Mouse (Mus musculus) ES-E14 (cell line): Measurements from ENCODE around the gene Btaf1. TPM values are rescaled to one million over a fixed set of nuclear protein-coding genes. Genes with fewer than 3 reads are reported as not detected.

ENCODE experiments used
- DNase-seq: peaks from one replicate; pipeline ENCODE4 v3.0.0-alpha.2; 2013; ENCODE audit warnings: low read depth, low spot score
- H3K27ac ChIP-seq: 2 replicates; pipeline ENCODE4 v1.5.1; 2012; ENCODE audit warnings: low read depth, mild to moderate bottlenecking, low read length, moderate library complexity, mixed read lengths; ENCODE audit not compliant: poor library complexity, insufficient read depth, severe bottlenecking
- H3K36me3 ChIP-seq: 2 replicates; pipeline ENCODE4 v1.6.1; 2012; ENCODE audit warnings: mild to moderate bottlenecking, low read length, moderate library complexity, mixed read lengths; ENCODE audit not compliant: control insufficient read depth, poor library complexity, insufficient read depth, severe bottlenecking
- H3K4me1 ChIP-seq, 2 experiments: fragments of 150-350 bp in 1 of 2; sonication (generic) in 1 of 2; 2 replicates each; pipeline ENCODE4 v1.6.1; 2012; ENCODE audit warnings: low read length in 2 of 2, mild to moderate bottlenecking in 1 of 2, mixed read lengths in 1 of 2; ENCODE audit not compliant: control insufficient read depth in 2 of 2, insufficient read depth in 2 of 2, poor library complexity in 1 of 2
- H3K4me3 ChIP-seq, 2 experiments: fragments of 150-350 bp in 1 of 2; sonication (generic) in 1 of 2; 2 replicates each; pipeline ENCODE4 v1.5.1; 2012; ENCODE audit warnings: low read length in 2 of 2, low read depth in 1 of 2, mild to moderate bottlenecking in 1 of 2, mixed read lengths in 1 of 2; ENCODE audit not compliant: insufficient read depth in 1 of 2, poor library complexity in 1 of 2, severe bottlenecking in 1 of 2
- H3K9ac ChIP-seq: 2 replicates; pipeline ENCODE4 v1.6.1; 2012; ENCODE audit warnings: low read depth, mild to moderate bottlenecking, low read length, mixed read lengths; ENCODE audit not compliant: poor library complexity, insufficient read depth, severe bottlenecking
- H3K9me3 ChIP-seq: fragments of 150-350 bp; sonication (generic); 2 replicates; pipeline ENCODE4 v1.6.1; 2012; ENCODE audit warnings: low read depth, mild to moderate bottlenecking, low read length; ENCODE audit not compliant: control insufficient read depth, insufficient read depth
- CHD2 ChIP-seq: IDR thresholded peaks from 2 replicates; pipeline ENCODE4 v1.6.1; 2014; ENCODE audit warnings: mild to moderate bottlenecking, low read depth, low read length, inconsistent platforms
- HCFC1 ChIP-seq: IDR thresholded peaks from 2 replicates; pipeline ENCODE4 v1.6.1; 2012; ENCODE audit warnings: low read length, inconsistent platforms, borderline replicate concordance; ENCODE audit not compliant: insufficient read depth
- MAFK ChIP-seq: IDR thresholded peaks from 2 replicates; pipeline ENCODE4 v1.6.1; 2014; ENCODE audit warnings: mild to moderate bottlenecking, low read depth, low read length, inconsistent platforms; ENCODE audit not compliant: insufficient read depth
- ZC3H11A ChIP-seq: IDR thresholded peaks from 2 replicates; pipeline ENCODE4 v1.6.1; 2012; ENCODE audit warnings: low read depth, mild to moderate bottlenecking, inconsistent platforms, low read length, borderline replicate concordance
- ZNF384 ChIP-seq: IDR thresholded peaks from 2 replicates; pipeline ENCODE4 v1.6.1; 2012; ENCODE audit warnings: low read depth, low read length, inconsistent platforms
- in situ Hi-C, 2 experiments: fragments of 600-800 bp; cut with MboI; formaldehyde crosslinking; loops; one replicate each; pipeline ENCODE4 v1.15.1; 2025; ENCODE audit warnings: low sequenced_read_pairs in 2 of 2, inconsistent platforms in 1 of 2; ENCODE audit not compliant: unreplicated experiment in 2 of 2
- total RNA-seq: library from RNA; depleted of rRNA; stranded (reverse); fragments of 300-350 nt; gene quantifications from 2 replicates; pipeline ENCODE4 v1.2.3, GENCODE M21; 2012

Gene Btaf1
- total RNA-seq, 1 experiment = 41.0 TPM

GRCm38 (mm10) chr19:37020951-37021350 is 95.1 kb downstream of the Btaf1 start:
- no peak for DNase-seq
- H3K4me3 ChIP-seq = no peak overlapping the region
- H3K4me1 ChIP-seq = peaks cover 3 to 5% of the 10 kb centered on the region in 2 experiments
- no peak for TF ChIP-seq ZNF384
- no peaks in the 10 kb centered on the region for H3K9me3 ChIP-seq
- in situ Hi-C loops = no loop called here
- H3K27ac ChIP-seq = no peak overlapping the region; the same call in 1 of the 2 replicates
- no peak overlapping the region for H3K9ac ChIP-seq
- no peaks in the 10 kb centered on the region for H3K36me3 ChIP-seq

GRCm38 (mm10) chr19:37022146-37022545 is 96.3 kb downstream of the Btaf1 start:
- Histone ChIP-seq H3K9me3 (no peaks in the 10 kb centered on the region), H3K36me3 (no peaks in the 10 kb centered on the region), H3K9ac (no peak overlapping the region), H3K27ac (no peak overlapping the region), H3K4me1 (peaks cover 3 to 8% of the 10 kb centered on the region in 2 experiments), H3K4me3 (no peak overlapping the region)
- TF ChIP-seq MAFK (no peak), ZNF384 (no peak), CHD2 (no peak), ZC3H11A (no peak), HCFC1 (no peak)
- DNase-seq = no peak
- in situ Hi-C loops = no loop called here

- H3K4me3 ChIP-seq = no peak overlapping the region
- TF ChIP-seq HCFC1 = no peak
- TF ChIP-seq ZC3H11A = no peak
- no peak for TF ChIP-seq ZNF384
- no peak for TF ChIP-seq MAFK
- TF ChIP-seq CHD2 = no peak
- H3K27ac ChIP-seq = no peak overlapping the region
- H3K36me3 ChIP-seq = no peaks in the 10 kb centered on the region
- in situ Hi-C loops = no loop called here
- DNase-seq = no peak
- peaks cover 0 to 2% of the 10 kb centered on the region in 2 experiments; a peak in 1 of 4 replicates for H3K4me1 ChIP-seq
- H3K9me3 ChIP-seq = no peaks in the 10 kb centered on the region
- H3K9ac ChIP-seq = no peak overlapping the region; the same call in 1 of the 2 replicates
These were observed 100.0 kb downstream of the Btaf1 start for GRCm38 (mm10) chr19:37025839-37026319.

GRCm38 (mm10) chr19:37026408-37026807 is 100.5 kb downstream of the Btaf1 start:
- H3K9me3 ChIP-seq = no peaks in the 10 kb centered on the region
- no peaks in the 10 kb centered on the region for H3K36me3 ChIP-seq
- no peak overlapping the region for H3K4me3 ChIP-seq
- H3K4me1 ChIP-seq = peaks cover 0 to 2% of the 10 kb centered on the region in 2 experiments; a peak in 1 of 4 replicates
- no peak overlapping the region for H3K9ac ChIP-seq
- in situ Hi-C loops = no loop called here
- no peak for DNase-seq
- no peak for TF ChIP-seq ZNF384
- TF ChIP-seq HCFC1 = no peak
- TF ChIP-seq MAFK = no peak
- TF ChIP-seq CHD2 = no peak
- TF ChIP-seq ZC3H11A = no peak
- H3K27ac ChIP-seq = no peak overlapping the region

GRCm38 (mm10) chr19:37029771-37030170 is 103.9 kb downstream of the Btaf1 start:
- Histone ChIP-seq H3K36me3 (no peaks in the 10 kb centered on the region), H3K4me1 (peaks cover 0 to 2% of the 10 kb centered on the region in 2 experiments; a peak in 1 of 4 replicates), H3K27ac (no peak overlapping the region), H3K9ac (no peak overlapping the region), H3K9me3 (no peaks in the 10 kb centered on the region), H3K4me3 (no peak overlapping the region)
- in situ Hi-C loops = no loop called here
- no peak for DNase-seq
- TF ChIP-seq MAFK (no peak), HCFC1 (no peak), ZNF384 (no peak), ZC3H11A (no peak), CHD2 (no peak)
